Mouse (Mus musculus) ES-E14 (cell line): ENCODE results near the gene Ormdl2. TPM values are rescaled to one million over a fixed set of nuclear protein-coding genes. Genes with fewer than 3 reads are reported as not detected.
A peak's percentile ranks its signal among the peaks of the same experiment; 100 is the strongest.

Source experiments
- DNase-seq: peaks from one replicate; pipeline ENCODE4 v3.0.0-alpha.2; 2013; ENCODE audit warnings: low read depth, low spot score
- H3K27ac ChIP-seq: 2 replicates; pipeline ENCODE4 v1.5.1; 2012; ENCODE audit warnings: low read depth, mild to moderate bottlenecking, low read length, moderate library complexity, mixed read lengths; ENCODE audit not compliant: poor library complexity, insufficient read depth, severe bottlenecking
- H3K36me3 ChIP-seq: 2 replicates; pipeline ENCODE4 v1.6.1; 2012; ENCODE audit warnings: mild to moderate bottlenecking, low read length, moderate library complexity, mixed read lengths; ENCODE audit not compliant: control insufficient read depth, poor library complexity, insufficient read depth, severe bottlenecking
- H3K4me1 ChIP-seq, 2 experiments: fragments of 150-350 bp in 1 of 2; sonication (generic) in 1 of 2; 2 replicates each; pipeline ENCODE4 v1.6.1; 2012; ENCODE audit warnings: low read length in 2 of 2, mild to moderate bottlenecking in 1 of 2, mixed read lengths in 1 of 2; ENCODE audit not compliant: control insufficient read depth in 2 of 2, insufficient read depth in 2 of 2, poor library complexity in 1 of 2
- H3K4me3 ChIP-seq, 2 experiments: fragments of 150-350 bp in 1 of 2; sonication (generic) in 1 of 2; 2 replicates each; pipeline ENCODE4 v1.5.1; 2012; ENCODE audit warnings: low read length in 2 of 2, low read depth in 1 of 2, mild to moderate bottlenecking in 1 of 2, mixed read lengths in 1 of 2; ENCODE audit not compliant: insufficient read depth in 1 of 2, poor library complexity in 1 of 2, severe bottlenecking in 1 of 2
- H3K9ac ChIP-seq: 2 replicates; pipeline ENCODE4 v1.6.1; 2012; ENCODE audit warnings: low read depth, mild to moderate bottlenecking, low read length, mixed read lengths; ENCODE audit not compliant: poor library complexity, insufficient read depth, severe bottlenecking
- H3K9me3 ChIP-seq: fragments of 150-350 bp; sonication (generic); 2 replicates; pipeline ENCODE4 v1.6.1; 2012; ENCODE audit warnings: low read depth, mild to moderate bottlenecking, low read length; ENCODE audit not compliant: control insufficient read depth, insufficient read depth
- CHD2 ChIP-seq: IDR thresholded peaks from 2 replicates; pipeline ENCODE4 v1.6.1; 2014; ENCODE audit warnings: mild to moderate bottlenecking, low read depth, low read length, inconsistent platforms
- HCFC1 ChIP-seq: IDR thresholded peaks from 2 replicates; pipeline ENCODE4 v1.6.1; 2012; ENCODE audit warnings: low read length, inconsistent platforms, borderline replicate concordance; ENCODE audit not compliant: insufficient read depth
- MAFK ChIP-seq: IDR thresholded peaks from 2 replicates; pipeline ENCODE4 v1.6.1; 2014; ENCODE audit warnings: mild to moderate bottlenecking, low read depth, low read length, inconsistent platforms; ENCODE audit not compliant: insufficient read depth
- ZC3H11A ChIP-seq: IDR thresholded peaks from 2 replicates; pipeline ENCODE4 v1.6.1; 2012; ENCODE audit warnings: low read depth, mild to moderate bottlenecking, inconsistent platforms, low read length, borderline replicate concordance
- ZNF384 ChIP-seq: IDR thresholded peaks from 2 replicates; pipeline ENCODE4 v1.6.1; 2012; ENCODE audit warnings: low read depth, low read length, inconsistent platforms
- in situ Hi-C, 2 experiments: fragments of 600-800 bp; cut with MboI; formaldehyde crosslinking; loops; one replicate each; pipeline ENCODE4 v1.15.1; 2025; ENCODE audit warnings: low sequenced_read_pairs in 2 of 2, inconsistent platforms in 1 of 2; ENCODE audit not compliant: unreplicated experiment in 2 of 2
- total RNA-seq: library from RNA; depleted of rRNA; stranded (reverse); fragments of 300-350 nt; gene quantifications from 2 replicates; pipeline ENCODE4 v1.2.3, GENCODE M21; 2012

Ormdl2 gene
- total RNA-seq, 1 experiment, result 145 TPM

DNA sequence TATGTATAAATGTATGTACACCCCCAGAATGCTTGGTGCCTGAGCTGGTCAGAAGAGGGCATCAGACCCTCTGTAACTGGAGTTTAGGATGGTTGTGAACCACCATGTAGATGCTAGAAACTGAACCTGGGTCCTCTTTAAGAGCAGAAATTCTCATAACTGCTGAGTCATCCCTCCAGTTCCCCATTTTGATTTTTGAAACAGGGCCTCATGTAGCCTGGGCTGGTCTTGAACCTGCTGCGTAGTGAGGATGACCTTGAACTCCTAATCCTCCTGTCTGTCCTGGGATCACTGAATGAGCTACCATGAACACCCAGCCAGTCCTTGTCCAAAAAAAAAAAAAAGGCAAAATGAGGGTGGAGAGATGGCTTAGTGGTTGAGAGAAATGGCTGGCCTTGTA is 28.2 kb downstream of the Ormdl2 start:
- no peaks in the 10 kb centered on the region; a peak in 2 of 4 replicates for H3K4me1 ChIP-seq
- no peaks in the 10 kb centered on the region for H3K9me3 ChIP-seq
- no peaks in the 10 kb centered on the region for H3K36me3 ChIP-seq
- no peak overlapping the region for H3K9ac ChIP-seq
- DNase-seq, result no peak
- no peak overlapping the region for H3K27ac ChIP-seq
- TF ChIP-seq ZNF384, result no peak
- TF ChIP-seq HCFC1, result no peak
- TF ChIP-seq MAFK, result 0 out of 2 replicates have a peak, but pooled peaks have one; percentile 42
- in situ Hi-C loops, result no loop called here
- no peak overlapping the region for H3K4me3 ChIP-seq

DNA sequence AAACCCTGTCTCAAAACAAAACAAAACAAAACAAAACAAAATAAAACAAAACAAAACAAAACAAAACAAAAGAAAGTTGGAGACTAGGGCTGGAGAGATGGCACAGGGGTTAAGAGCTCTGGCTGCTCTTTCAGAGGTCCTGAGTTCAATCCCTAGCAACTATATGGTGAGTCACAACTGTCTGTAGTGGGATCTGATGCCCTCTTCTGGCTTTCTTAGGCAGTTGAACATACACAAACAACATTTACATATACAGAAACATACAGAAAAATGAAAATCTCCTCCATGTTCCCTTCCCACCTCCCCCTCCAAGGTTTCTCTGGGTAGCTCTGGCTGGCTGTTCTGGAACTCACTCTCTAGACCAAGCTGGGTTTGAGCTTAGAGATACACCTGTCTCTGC is 29.4 kb downstream of the Ormdl2 start:
- Histone ChIP-seq H3K9ac (no peak overlapping the region), H3K36me3 (no peaks in the 10 kb centered on the region), H3K9me3 (no peaks in the 10 kb centered on the region), H3K4me3 (no peak overlapping the region), H3K27ac (no peak overlapping the region), H3K4me1 (no peaks in the 10 kb centered on the region; a peak in 2 of 4 replicates)
- DNase-seq, result no peak
- TF ChIP-seq MAFK, result no peak
- TF ChIP-seq HCFC1, result no peak
- in situ Hi-C loops, result no loop called here

DNA sequence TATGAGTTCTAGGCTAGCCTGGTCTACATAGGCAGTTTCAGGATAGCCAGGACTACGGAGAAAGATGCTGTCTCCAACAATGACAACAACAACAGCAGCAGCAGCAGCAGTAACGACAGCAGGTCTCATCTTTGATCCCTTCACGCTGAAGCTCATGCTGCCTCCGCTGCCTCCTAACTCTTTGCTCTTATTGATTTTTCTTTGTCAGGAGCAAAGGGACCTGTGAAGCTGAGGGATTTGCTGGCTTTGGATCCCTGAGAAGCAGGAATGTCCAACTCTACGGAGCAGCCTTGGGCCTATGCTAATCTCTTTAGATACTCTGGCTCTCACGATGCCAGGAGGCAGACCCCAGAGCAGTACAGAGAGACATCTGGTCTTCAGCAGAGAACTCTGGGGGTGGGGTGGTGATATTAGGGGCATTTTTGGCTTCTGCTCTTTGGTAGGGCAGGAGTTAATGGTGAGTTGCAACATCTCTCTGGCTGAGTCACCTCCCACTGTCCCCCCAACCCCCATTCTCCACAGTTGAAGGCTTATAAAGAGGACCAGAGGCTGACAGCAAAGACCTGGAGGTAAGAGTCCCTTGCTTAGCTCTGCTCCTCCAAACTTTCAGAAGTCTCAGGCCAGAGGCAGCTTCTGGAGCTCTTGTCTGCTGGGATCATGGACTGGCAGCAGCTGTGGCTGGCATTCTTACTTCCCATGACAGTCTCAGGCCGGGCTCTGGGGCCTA is 30.9 kb downstream of the Ormdl2 start, which contains the start of gene Mmp19:
Gene Mmp19, plus strand, starts transcription at position 513 of the 727 bp plus-strand sequence.
- H3K9me3 ChIP-seq, result no peaks in the 10 kb centered on the region
- H3K4me1 ChIP-seq, result no peaks in the 10 kb centered on the region; a peak in 2 of 4 replicates
- TF ChIP-seq CHD2 (no peak), HCFC1 (no peak), MAFK (no peak), ZC3H11A (no peak), ZNF384 (no peak)
- H3K9ac ChIP-seq, result no peak within 1 kb of the TSS
- no peak for DNase-seq
- in situ Hi-C loops, result no loop called here
- H3K4me3 ChIP-seq, result no peak within 1 kb of the TSS
- H3K36me3 ChIP-seq, result no peaks in the 10 kb centered on the region
- no peak within 1 kb of the TSS for H3K27ac ChIP-seq

DNA sequence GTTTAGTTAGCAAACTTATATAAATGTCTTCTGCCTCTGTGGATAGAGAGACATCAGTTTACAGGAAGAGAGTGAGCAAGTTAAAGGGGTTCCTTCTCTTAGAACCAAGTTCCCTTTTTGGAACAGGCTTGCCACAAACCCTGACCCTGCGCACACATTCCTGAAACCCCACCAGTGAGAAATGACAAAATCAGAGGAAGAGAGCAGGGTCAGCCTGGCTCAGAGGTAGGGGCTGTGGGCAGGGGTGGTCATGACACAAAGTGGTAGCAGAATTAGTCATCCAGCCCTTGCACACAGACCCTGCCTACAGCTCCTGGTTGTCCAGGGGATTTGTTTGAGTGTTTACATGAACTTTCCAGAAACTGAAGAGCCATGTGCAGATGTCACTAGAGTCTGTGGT is 41.2 kb downstream of the Ormdl2 start:
- H3K4me1 ChIP-seq, result no peaks in the 10 kb centered on the region
- TF ChIP-seq HCFC1 (no peak), ZC3H11A (no peak), ZNF384 (no peak), MAFK (no peak), CHD2 (no peak)
- DNase-seq, result no peak
- H3K9me3 ChIP-seq, result 0 out of 2 replicates have a peak, but pooled peaks cover 1% of the 10 kb centered on the region
- in situ Hi-C loops, result no loop called here
- no peak overlapping the region for H3K4me3 ChIP-seq
- no peak overlapping the region for H3K27ac ChIP-seq
- H3K9ac ChIP-seq, result no peak overlapping the region
- no peaks in the 10 kb centered on the region for H3K36me3 ChIP-seq
